Mouse (Mus musculus) liver, adult 2 months (tissue): Measurements from ENCODE around the gene Gfra1. TPM values are rescaled to one million over a fixed set of nuclear protein-coding genes. Genes with fewer than 3 reads are reported as not detected.

Source experiments
- DNase-seq: peaks from one replicate; pipeline ENCODE4 v3.0.0-alpha.2; 2011; ENCODE audit warnings: low read depth, low spot score; ENCODE audit errors: extremely low read depth
- H3K27ac ChIP-seq: fragments of 200-500 bp; replicated peaks from 2 replicates; pipeline ENCODE4 v1.5.1; 2012; ENCODE audit warnings: low read depth, mild to moderate bottlenecking, control low read depth, inconsistent platforms, low read length; ENCODE audit not compliant: insufficient read depth
- H3K27me3 ChIP-seq: fragments of 200-500 bp; 2 replicates; pipeline ENCODE4 v1.6.1; 2012; ENCODE audit warnings: mild to moderate bottlenecking, moderate library complexity, low read length, inconsistent platforms; ENCODE audit not compliant: control insufficient read depth, insufficient read depth
- H3K36me3 ChIP-seq: fragments of 200-500 bp; 2 replicates; pipeline ENCODE4 v1.6.1; 2012; ENCODE audit warnings: low read length, inconsistent platforms; ENCODE audit not compliant: control insufficient read depth, insufficient read depth
- H3K4me1 ChIP-seq: fragments of 200-500 bp; 2 replicates; pipeline ENCODE4 v1.6.1; 2011; ENCODE audit warnings: low read length; ENCODE audit not compliant: control insufficient read depth, insufficient read depth
- H3K4me3 ChIP-seq: fragments of 200-500 bp; 2 replicates; pipeline ENCODE4 v1.5.1; 2011; ENCODE audit warnings: low read depth, mild to moderate bottlenecking, control low read depth, low read length, moderate library complexity; ENCODE audit not compliant: insufficient read depth
- H3K79me2 ChIP-seq: fragments of 200-500 bp; 2 replicates; pipeline ENCODE4 v1.6.1; 2012; ENCODE audit warnings: inconsistent platforms, mild to moderate bottlenecking, low read length, moderate library complexity; ENCODE audit not compliant: control insufficient read depth, insufficient read depth
- H3K9ac ChIP-seq: fragments of 200-500 bp; 2 replicates; pipeline ENCODE4 v1.6.1; 2012; ENCODE audit warnings: low read depth, mild to moderate bottlenecking, control low read depth, inconsistent platforms, low read length
- CTCF ChIP-seq: fragments of 200-500 bp; IDR thresholded peaks from 2 replicates; pipeline ENCODE4 v1.5.1; 2011; ENCODE audit warnings: low read depth, low read length, control low read depth
- POLR2A ChIP-seq: fragments of 200-500 bp; IDR thresholded peaks from 2 replicates; pipeline ENCODE4 v1.6.1; 2011; ENCODE audit warnings: low read length, control low read depth; ENCODE audit not compliant: insufficient read depth; ENCODE audit errors: extremely low read depth
- WGBS: fragments of 180-500 bp; shearing (Covaris S2); methylation state at CpG from one replicate; pipeline ENCODE4 v1.1.7; 2018; 5-methylcytosine and 5-hydroxymethylcytosine counted together
- polyA plus RNA-seq: library from polyadenylated mRNA; depleted of rRNA; stranded (reverse); fragments of >200 nt; gene quantifications from 2 replicates; pipeline ENCODE4 v1.2.3, GENCODE M21; 2012
- total RNA-seq: library from RNA; depleted of rRNA; stranded (reverse); fragments of >200 nt; gene quantifications from 2 replicates; pipeline ENCODE4 v1.2.3, GENCODE M21; 2014

The Gfra1 gene
- total and polyA plus RNA-seq, 2 experiments: 38.9 to 101 TPM

- DNase-seq: peak; percentile 100
Observed at GRCm38 (mm10) chr19:58374648-58375047, 81.1 kb downstream of the Gfra1 start.

GRCm38 (mm10) chr19:58374155-58374554 is 81.6 kb downstream of the Gfra1 start:
- TF ChIP-seq POLR2A: no peak
- no peak for TF ChIP-seq CTCF
- Histone ChIP-seq H3K9ac (peak overlapping the region; percentile 23), H3K4me3 (no peak overlapping the region), H3K36me3 (no peaks in the 10 kb centered on the region), H3K79me2 (peaks cover 15% of the 10 kb centered on the region; the same call in 1 of the 2 replicates), H3K4me1 (peaks cover 33% of the 10 kb centered on the region), H3K27ac (peak overlapping the region; percentile 99), H3K27me3 (no peaks in the 10 kb centered on the region)
- DNase-seq: no peak
- WGBS: 94% methylated on average over 4 of the region's 4 CpGs

More at GRCm38 (mm10) chr19:58374648-58375047, 81.1 kb downstream of the Gfra1 start:
- H3K36me3 ChIP-seq: no peaks in the 10 kb centered on the region
- no peak for TF ChIP-seq CTCF
- no peak for TF ChIP-seq POLR2A
- H3K4me3 ChIP-seq: no peak overlapping the region
- no peaks in the 10 kb centered on the region for H3K27me3 ChIP-seq
- 26% methylated on average over 5 of the region's 5 CpGs for WGBS
- H3K79me2 ChIP-seq: peaks cover 10% of the 10 kb centered on the region; the same call in 1 of the 2 replicates
- peak overlapping the region; percentile 23 for H3K9ac ChIP-seq
- peak overlapping the region; percentile 99 for H3K27ac ChIP-seq
- H3K4me1 ChIP-seq: peaks cover 33% of the 10 kb centered on the region

GRCm38 (mm10) chr19:58368513-58368912 is 87.2 kb downstream of the Gfra1 start:
- no peak for DNase-seq

GRCm38 (mm10) chr19:58364688-58365087 is 91.0 kb downstream of the Gfra1 start:
- peaks cover 37% of the 10 kb centered on the region; the same call in 1 of the 2 replicates for H3K79me2 ChIP-seq
- H3K36me3 ChIP-seq: no peaks in the 10 kb centered on the region
- H3K27me3 ChIP-seq: no peaks in the 10 kb centered on the region
- no peak overlapping the region for H3K9ac ChIP-seq
- H3K4me1 ChIP-seq: peaks cover 11% of the 10 kb centered on the region
- no peak overlapping the region for H3K27ac ChIP-seq
- H3K4me3 ChIP-seq: no peak overlapping the region
- 83% methylated on average over 9 of the region's 9 CpGs for WGBS
- DNase-seq: no peak
- TF ChIP-seq CTCF (no peak), POLR2A (no peak)

More at GRCm38 (mm10) chr19:58368513-58368912, 87.2 kb downstream of the Gfra1 start:
- H3K79me2 ChIP-seq: peaks cover 42% of the 10 kb centered on the region; the same call in 1 of the 2 replicates
- peaks cover 21% of the 10 kb centered on the region for H3K4me1 ChIP-seq
- TF ChIP-seq CTCF: no peak
- WGBS: 75% methylated on average over 2 of the region's 2 CpGs
- no peak overlapping the region for H3K4me3 ChIP-seq
- H3K36me3 ChIP-seq: no peaks in the 10 kb centered on the region
- no peak overlapping the region for H3K27ac ChIP-seq
- H3K27me3 ChIP-seq: no peaks in the 10 kb centered on the region
- H3K9ac ChIP-seq: no peak overlapping the region

- H3K27me3 ChIP-seq: no peaks in the 10 kb centered on the region
- no peak overlapping the region for H3K4me3 ChIP-seq
- H3K4me1 ChIP-seq: no peaks in the 10 kb centered on the region; the same call in 1 of the 2 replicates
- H3K79me2 ChIP-seq: peaks cover 15% of the 10 kb centered on the region; the same call in 1 of the 2 replicates
- H3K27ac ChIP-seq: no peak overlapping the region
- no peaks in the 10 kb centered on the region; the same call in 1 of the 2 replicates for H3K36me3 ChIP-seq
- no peak for TF ChIP-seq POLR2A
- no peak for TF ChIP-seq CTCF
- WGBS: 84% methylated on average over 1 of the region's 1 CpGs
- no peak overlapping the region for H3K9ac ChIP-seq
- DNase-seq: no peak
Observed at GRCm38 (mm10) chr19:58360982-58361381, 94.7 kb downstream of the Gfra1 start.

GRCm38 (mm10) chr19:58358063-58358462 is 97.6 kb downstream of the Gfra1 start:
- Histone ChIP-seq H3K36me3 (no peaks in the 10 kb centered on the region; the same call in 1 of the 2 replicates), H3K4me3 (no peak overlapping the region), H3K27me3 (no peaks in the 10 kb centered on the region), H3K9ac (no peak overlapping the region), H3K4me1 (no peaks in the 10 kb centered on the region), H3K27ac (no peak overlapping the region), H3K79me2 (peaks cover 15% of the 10 kb centered on the region)
- DNase-seq: no peak
- 86% methylated on average over 13 of the region's 13 CpGs for WGBS
- no peak for TF ChIP-seq CTCF
- TF ChIP-seq POLR2A: no peak
